Mouse (Mus musculus) macrophage (primary cell): ENCODE measurements around the gene Rnft2. TPM values are rescaled to one million over a fixed set of nuclear protein-coding genes. Genes with fewer than 3 reads are reported as not detected.

Experiments used
- H3K27ac ChIP-seq: fragments of 350-480 bp; formaldehyde crosslinking; 2 replicates; pipeline ENCODE4 v1.9.0; 2021
- H3K36me3 ChIP-seq: fragments of 350-480 bp; formaldehyde crosslinking; 2 replicates; pipeline ENCODE4 v1.9.0; 2021; ENCODE audit errors: inconsistent target
- H3K4me3 ChIP-seq: fragments of 350-480 bp; formaldehyde crosslinking; 2 replicates; pipeline ENCODE4 v1.9.0; 2021; ENCODE audit errors: inconsistent target
- H3K79me2 ChIP-seq: fragments of 350-480 bp; formaldehyde crosslinking; 2 replicates; pipeline ENCODE4 v1.9.0; 2021; ENCODE audit errors: inconsistent target
- WGBS: methylation state at CpG from one replicate; pipeline ENCODE4 v1.1.7; 2026; ENCODE audit warnings: inconsistent platforms; ENCODE audit not compliant: missing documents; 5-methylcytosine and 5-hydroxymethylcytosine counted together
- polyA plus RNA-seq: library from polyadenylated mRNA; stranded (reverse); fragments of 250-400 nt; gene quantifications from 3 replicates; pipeline ENCODE4 v1.2.4, GENCODE M21; 2018; ENCODE audit warnings: inconsistent platforms

Gene Rnft2
- polyA plus RNA-seq, 1 experiment from 2014 or later: 0.63 TPM

DNA sequence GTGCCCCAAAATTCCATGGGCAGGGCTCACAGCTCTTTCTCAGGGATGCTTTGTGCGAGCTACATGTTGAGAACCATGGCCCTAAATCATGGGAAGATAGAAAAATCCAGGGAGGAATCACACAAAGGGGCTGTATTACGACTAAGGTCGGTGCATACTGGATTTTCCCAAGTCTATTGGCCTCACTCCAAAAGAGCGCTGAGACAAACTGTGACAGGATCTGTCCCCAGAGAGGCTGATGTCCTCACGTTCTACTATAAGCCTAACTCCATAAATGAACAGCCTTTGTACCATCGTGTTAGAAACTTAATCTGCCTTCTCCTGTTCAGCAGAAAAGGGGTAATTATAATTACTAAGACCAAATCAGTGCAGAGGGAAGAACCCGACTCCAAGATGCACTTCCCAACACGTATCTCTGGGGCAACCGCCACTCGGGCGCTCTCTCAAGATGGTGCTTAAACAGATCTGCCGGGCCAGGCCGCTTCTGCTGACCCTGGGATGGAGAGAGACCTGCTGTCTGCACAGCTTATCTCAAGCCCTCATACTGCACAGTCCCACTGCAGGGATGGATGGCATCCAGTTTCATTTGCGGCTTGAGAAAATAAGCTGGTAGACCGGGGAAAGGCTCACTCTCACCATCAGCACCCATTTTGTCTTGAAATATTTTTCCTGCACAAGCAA, 98.8 kb downstream of the Rnft2 start:
- H3K4me3 ChIP-seq: no peak overlapping the region
- 95% methylated on average over 15 of the region's 15 CpGs for WGBS
- H3K79me2 ChIP-seq: peaks cover 81% of the 10 kb centered on the region
- H3K36me3 ChIP-seq: peaks cover 20% of the 10 kb centered on the region; the same call in 1 of the 2 replicates
- no peak overlapping the region for H3K27ac ChIP-seq

DNA sequence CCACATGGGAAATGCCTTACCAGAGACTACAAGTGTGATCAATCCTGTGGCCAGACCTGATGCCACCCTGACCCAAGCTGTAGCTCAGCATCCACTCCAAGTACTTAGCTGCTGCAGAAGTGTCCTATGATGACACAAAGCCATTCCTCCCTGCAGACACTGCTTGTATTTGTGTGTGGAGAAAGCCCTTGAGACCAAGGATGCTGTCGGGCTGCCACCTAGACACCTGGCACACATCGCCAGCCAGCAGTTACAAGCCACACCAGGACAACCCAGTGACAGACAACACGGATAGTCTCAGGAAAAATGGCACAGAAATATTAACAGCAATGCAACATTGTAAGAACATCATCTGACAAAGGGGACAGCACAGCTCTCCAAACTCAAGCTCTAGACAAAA, 99.5 kb downstream of the Rnft2 start:
- H3K79me2 ChIP-seq: peaks cover 74% of the 10 kb centered on the region
- H3K36me3 ChIP-seq: peaks cover 26% of the 10 kb centered on the region; the same call in 1 of the 2 replicates
- no peak overlapping the region for H3K4me3 ChIP-seq
- 100% methylated on average over 3 of the region's 3 CpGs for WGBS
- H3K27ac ChIP-seq: no peak overlapping the region

DNA sequence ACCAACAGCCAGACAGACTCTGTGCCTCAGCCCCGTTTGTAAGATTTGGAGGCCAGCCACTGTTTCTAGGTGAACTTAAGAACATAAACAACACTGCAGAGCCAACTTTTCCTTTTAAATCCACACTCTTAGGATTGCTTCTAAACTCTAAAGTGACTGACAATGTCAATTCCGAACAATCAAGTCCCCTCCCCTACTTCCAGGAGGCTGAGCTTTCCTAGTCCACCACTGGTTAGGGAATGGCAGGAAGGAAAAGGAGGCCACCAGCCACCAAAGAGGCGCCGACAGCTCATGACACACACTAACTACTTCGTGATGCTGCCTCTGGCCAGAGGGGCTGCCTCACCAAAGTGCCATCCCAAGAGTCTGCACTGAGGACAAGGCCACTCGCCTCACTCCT, 100.1 kb downstream of the Rnft2 start:
- H3K79me2 ChIP-seq: peaks cover 68% of the 10 kb centered on the region
- H3K4me3 ChIP-seq: no peak overlapping the region
- peaks cover 33% of the 10 kb centered on the region; the same call in 1 of the 2 replicates for H3K36me3 ChIP-seq
- 93% methylated on average over 5 of the region's 6 CpGs for WGBS
- no peak overlapping the region for H3K27ac ChIP-seq

DNA sequence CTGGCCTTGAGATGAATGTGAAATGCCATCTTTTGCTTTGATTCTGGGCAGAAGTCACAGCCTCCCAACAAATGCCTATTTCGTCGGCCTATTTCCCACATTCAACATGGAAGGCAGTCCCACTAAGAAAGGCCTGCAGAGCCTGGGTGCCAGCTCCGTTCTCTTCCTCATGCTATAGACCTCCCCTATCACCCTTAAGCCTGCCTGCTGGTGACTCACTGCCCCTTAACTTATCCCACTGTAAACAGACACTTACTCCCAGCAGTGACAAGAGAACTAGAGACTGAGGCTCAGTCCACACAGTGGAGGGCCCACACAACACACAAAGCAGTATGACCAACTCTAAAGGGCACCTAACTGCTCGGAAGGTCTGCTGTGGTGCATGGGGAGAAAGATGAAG, 100.6 kb downstream of the Rnft2 start:
- peaks cover 36% of the 10 kb centered on the region; the same call in 1 of the 2 replicates for H3K36me3 ChIP-seq
- 94% methylated on average over 4 of the region's 4 CpGs for WGBS
- H3K4me3 ChIP-seq: no peak overlapping the region

DNA sequence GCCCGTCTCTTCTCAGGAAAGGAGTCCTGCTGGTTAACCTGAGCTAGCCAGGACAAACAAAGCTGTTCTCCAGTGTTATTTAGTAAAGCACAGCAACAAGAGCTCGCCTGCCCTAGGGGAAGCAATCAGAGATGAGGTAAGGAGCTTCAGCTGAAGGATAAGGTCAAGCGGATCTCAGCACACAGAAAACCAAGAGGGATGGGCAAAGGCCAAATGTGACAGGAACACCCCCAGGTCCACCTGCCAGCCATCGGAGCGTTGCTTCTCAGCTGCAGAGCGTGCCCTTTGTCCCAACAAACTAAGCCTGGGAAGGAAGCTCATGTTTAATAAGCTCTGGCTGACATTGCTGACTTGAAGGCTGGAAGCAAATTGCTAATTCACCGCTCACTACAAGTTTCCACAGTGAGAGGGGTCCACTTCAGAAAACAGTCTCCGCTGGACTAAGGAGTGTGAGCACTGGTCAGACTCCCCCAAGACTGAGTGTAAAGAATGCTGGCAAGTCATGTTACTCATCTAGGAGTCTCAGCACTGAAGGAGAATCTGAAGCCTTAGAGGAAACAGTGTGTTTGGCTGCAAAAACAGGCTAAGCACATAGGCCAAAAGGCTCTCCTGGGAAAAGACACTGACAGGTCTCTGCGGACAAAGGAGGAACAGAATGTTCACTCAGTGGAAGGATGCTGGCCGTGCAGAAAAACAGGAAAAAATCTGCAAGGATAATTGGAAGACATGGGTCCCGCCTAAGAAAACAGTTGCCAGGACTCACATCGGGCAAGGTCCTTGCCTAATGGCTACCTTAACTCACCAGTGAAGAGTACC, 101.5 kb downstream of the Rnft2 start:
- H3K36me3 ChIP-seq: peaks cover 45% of the 10 kb centered on the region; the same call in 1 of the 2 replicates
- WGBS: 92% methylated on average over 12 of the region's 12 CpGs
- no peak overlapping the region for H3K4me3 ChIP-seq
- no peak overlapping the region for H3K27ac ChIP-seq
- peaks cover 54% of the 10 kb centered on the region for H3K79me2 ChIP-seq

More for the DNA sequence above, 100.6 kb downstream of the Rnft2 start:
- H3K79me2 ChIP-seq: peaks cover 63% of the 10 kb centered on the region
- H3K27ac ChIP-seq: no peak overlapping the region

DNA sequence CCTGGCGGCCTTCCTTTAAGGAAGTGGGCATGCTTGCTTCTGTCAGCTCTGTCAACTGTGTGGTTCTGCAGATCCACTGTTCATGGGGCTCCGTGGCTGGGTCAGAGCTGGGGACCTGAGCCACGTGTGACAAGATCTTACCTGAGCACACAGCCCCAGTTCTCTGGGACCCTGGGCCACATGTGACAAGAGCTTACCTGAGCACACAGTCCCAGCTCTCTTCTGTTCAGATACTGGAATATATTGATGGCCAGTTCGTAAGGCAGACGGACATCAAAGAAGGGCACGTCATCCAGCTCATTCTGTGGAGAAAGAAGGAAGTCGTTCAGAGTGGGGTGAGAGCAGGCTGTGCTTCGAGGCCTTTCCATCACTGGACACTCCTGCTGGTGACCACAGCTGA, 102.4 kb downstream of the Rnft2 start:
- peaks cover 47% of the 10 kb centered on the region; the same call in 1 of the 2 replicates for H3K36me3 ChIP-seq
- WGBS: 90% methylated on average over 7 of the region's 8 CpGs
- H3K79me2 ChIP-seq: peaks cover 45% of the 10 kb centered on the region
- no peak overlapping the region for H3K4me3 ChIP-seq
- no peak overlapping the region for H3K27ac ChIP-seq

Other genes starting within 250 kb of the Rnft2 start
- gene Tesc, start 217.4 kb downstream of the Rnft2 start, polyA plus RNA-seq: not detected in 3 replicates
- gene Fbxw8, start 89.7 kb downstream of the Rnft2 start, polyA plus RNA-seq: 12.7 to 25.2 TPM (median 16.7 TPM) in 3 replicates
- gene Hrk, start 80.5 kb downstream of the Rnft2 start, polyA plus RNA-seq: not detected in 3 replicates
- 4.2 to 5.3 TPM (median 4.9 TPM) in 3 replicates for gene 2410131K14Rik, start 111 bp upstream of the Rnft2 start, polyA plus RNA-seq